Mouse (Mus musculus): ENCODE measurements around the gene Ncor1. TPM values are rescaled to one million over a fixed set of nuclear protein-coding genes. Genes with fewer than 3 reads are reported as not detected.
A peak's percentile ranks its signal among the peaks of the same experiment; 100 is the strongest.

The Ncor1 gene
- 82.2 and 84.6 TPM in 2 replicates for polyA plus RNA-seq (2015; fragmentation: Nextera tagmentation; extraction: Ambion mirVana)

GRCm38 (mm10) chr11:62458276-62458724, at the start of gene Ncor1, which contains the start of gene Pigl:
Ncor1 (minus strand) TSS chr11:62458541.
Pigl (plus strand) TSS chr11:62458460.
- no peaks in the 10 kb centered on the region for H3K4me1 ChIP-seq (replicated peaks; ENCODE audit: control insufficient read depth, insufficient read depth)
- H3K4me2 ChIP-seq (replicated peaks; ENCODE audit: low read depth): peak within 1 kb of the TSS; percentile 92
- WGBS: under 1% methylated on average over 33 of the region's 33 CpGs
- H3K27ac ChIP-seq (replicated peaks): peak within 1 kb of the TSS; percentile 99
- DNase-seq (ENCODE audit: low spot score) (peak; percentile 84), ATAC-seq (ENCODE audit: low FRiP score, low TSS enrichment) (peak; percentile 66)
- H3K9me3 ChIP-seq (ENCODE audit: control insufficient read depth, low read length): no peaks in the 10 kb centered on the region
- TF ChIP-seq EP300 (optimal IDR thresholded peaks at IDR 0.05) (no peak), CTCF (IDR thresholded peaks at IDR 0.05; ENCODE audit: low read depth) (no peak)
- no peaks in the 10 kb centered on the region for H3K36me3 ChIP-seq (ENCODE audit: control insufficient read depth, insufficient read depth, low read length)
- no peaks in the 10 kb centered on the region for H3K27me3 ChIP-seq (ENCODE audit: control insufficient read depth, insufficient read depth, low read length)
- H3K9ac ChIP-seq (ENCODE audit: low read length): peak within 1 kb of the TSS; percentile 98
- H3K4me3 ChIP-seq (ENCODE audit: low read depth, low read length): peak within 1 kb of the TSS; percentile 94

- Histone ChIP-seq H3K4me1 (replicated peaks; ENCODE audit: control insufficient read depth, insufficient read depth) (no peaks in the 10 kb centered on the region), H3K36me3 (ENCODE audit: control insufficient read depth, insufficient read depth, low read length) (no peaks in the 10 kb centered on the region), H3K4me2 (replicated peaks; ENCODE audit: low read depth) (no peak overlapping the region), H3K9ac (ENCODE audit: low read length) (no peak overlapping the region), H3K27ac (replicated peaks) (no peak overlapping the region), H3K9me3 (ENCODE audit: control insufficient read depth, low read length) (no peaks in the 10 kb centered on the region), H3K4me3 (ENCODE audit: low read depth, low read length) (no peak overlapping the region), H3K27me3 (ENCODE audit: control insufficient read depth, insufficient read depth, low read length) (no peaks in the 10 kb centered on the region)
- WGBS: 90% methylated on average over 4 of the region's 4 CpGs
- DNase-seq (ENCODE audit: low spot score) (no peak), ATAC-seq (ENCODE audit: low FRiP score, low TSS enrichment) (no peak)
- TF ChIP-seq EP300 (optimal IDR thresholded peaks at IDR 0.05) (no peak), CTCF (IDR thresholded peaks at IDR 0.05; ENCODE audit: low read depth) (no peak)
Measured at GRCm38 (mm10) chr11:62507683-62508082, 49.3 kb upstream of the Ncor1 start.

GRCm38 (mm10) chr11:62500529-62500928, 42.2 kb upstream of the Ncor1 start:
- Histone ChIP-seq H3K4me3 (ENCODE audit: low read depth, low read length) (no peak overlapping the region), H3K4me2 (replicated peaks; ENCODE audit: low read depth) (no peak overlapping the region), H3K27ac (replicated peaks) (no peak overlapping the region), H3K9me3 (ENCODE audit: control insufficient read depth, low read length) (no peaks in the 10 kb centered on the region), H3K36me3 (ENCODE audit: control insufficient read depth, insufficient read depth, low read length) (no peaks in the 10 kb centered on the region), H3K4me1 (replicated peaks; ENCODE audit: control insufficient read depth, insufficient read depth) (no peaks in the 10 kb centered on the region), H3K27me3 (ENCODE audit: control insufficient read depth, insufficient read depth, low read length) (no peaks in the 10 kb centered on the region), H3K9ac (ENCODE audit: low read length) (no peak overlapping the region)
- TF ChIP-seq CTCF (IDR thresholded peaks at IDR 0.05; ENCODE audit: low read depth) (no peak), EP300 (optimal IDR thresholded peaks at IDR 0.05) (no peak)
- ATAC-seq (ENCODE audit: low FRiP score, low TSS enrichment) (peak; percentile 74), DNase-seq (ENCODE audit: low spot score) (no peak)
- 59% methylated on average over 2 of the region's 2 CpGs for WGBS

- Histone ChIP-seq H3K36me3 (ENCODE audit: control insufficient read depth, insufficient read depth, low read length) (no peaks in the 10 kb centered on the region), H3K27ac (replicated peaks) (no peak overlapping the region), H3K4me3 (ENCODE audit: low read depth, low read length) (no peak overlapping the region), H3K4me1 (replicated peaks; ENCODE audit: control insufficient read depth, insufficient read depth) (peaks cover 3% of the 10 kb centered on the region; the same call in 1 of the 2 replicates), H3K9me3 (ENCODE audit: control insufficient read depth, low read length) (no peaks in the 10 kb centered on the region), H3K9ac (ENCODE audit: low read length) (no peak overlapping the region), H3K4me2 (replicated peaks; ENCODE audit: low read depth) (no peak overlapping the region), H3K27me3 (ENCODE audit: control insufficient read depth, insufficient read depth, low read length) (no peaks in the 10 kb centered on the region)
- ATAC-seq (ENCODE audit: low FRiP score, low TSS enrichment) (no peak), DNase-seq (ENCODE audit: low spot score) (no peak)
- TF ChIP-seq EP300 (optimal IDR thresholded peaks at IDR 0.05): no peak
- no peak for TF ChIP-seq CTCF (IDR thresholded peaks at IDR 0.05; ENCODE audit: low read depth)
- 81% methylated on average over 2 of the region's 2 CpGs for WGBS
Measured at GRCm38 (mm10) chr11:62498802-62499201, 40.5 kb upstream of the Ncor1 start.

- ATAC-seq (ENCODE audit: low FRiP score, low TSS enrichment) (no peak), DNase-seq (ENCODE audit: low spot score) (no peak)
- Histone ChIP-seq H3K4me2 (replicated peaks; ENCODE audit: low read depth) (no peak overlapping the region), H3K4me1 (replicated peaks; ENCODE audit: control insufficient read depth, insufficient read depth) (peaks cover 3% of the 10 kb centered on the region; the same call in 1 of the 2 replicates), H3K36me3 (ENCODE audit: control insufficient read depth, insufficient read depth, low read length) (no peaks in the 10 kb centered on the region), H3K27me3 (ENCODE audit: control insufficient read depth, insufficient read depth, low read length) (no peaks in the 10 kb centered on the region), H3K27ac (replicated peaks) (no peak overlapping the region), H3K9me3 (ENCODE audit: control insufficient read depth, low read length) (no peaks in the 10 kb centered on the region), H3K9ac (ENCODE audit: low read length) (no peak overlapping the region), H3K4me3 (ENCODE audit: low read depth, low read length) (no peak overlapping the region)
- WGBS: 47% methylated on average over 3 of the region's 3 CpGs
- no peak for TF ChIP-seq CTCF (IDR thresholded peaks at IDR 0.05; ENCODE audit: low read depth)
- no peak for TF ChIP-seq EP300 (optimal IDR thresholded peaks at IDR 0.05)
Measured at GRCm38 (mm10) chr11:62497181-62497580, 38.8 kb upstream of the Ncor1 start.

GRCm38 (mm10) chr11:62496151-62496715, 37.9 kb upstream of the Ncor1 start:
- TF ChIP-seq EP300 (optimal IDR thresholded peaks at IDR 0.05) (no peak), CTCF (IDR thresholded peaks at IDR 0.05; ENCODE audit: low read depth) (peak; percentile 77)
- 47% methylated on average over 5 of the region's 5 CpGs for WGBS

More at GRCm38 (mm10) chr11:62496151-62496715, 37.9 kb upstream of the Ncor1 start:
- H3K4me1 ChIP-seq (replicated peaks; ENCODE audit: control insufficient read depth, insufficient read depth): peaks cover 3% of the 10 kb centered on the region; the same call in 1 of the 2 replicates
- H3K27me3 ChIP-seq (ENCODE audit: control insufficient read depth, insufficient read depth, low read length): no peaks in the 10 kb centered on the region
- H3K9ac ChIP-seq (ENCODE audit: low read length): no peak overlapping the region
- no peaks in the 10 kb centered on the region for H3K36me3 ChIP-seq (ENCODE audit: control insufficient read depth, insufficient read depth, low read length)
- no peak overlapping the region for H3K4me3 ChIP-seq (ENCODE audit: low read depth, low read length)
- peak overlapping the region; percentile 94 for H3K27ac ChIP-seq (replicated peaks)
- no peak overlapping the region for H3K4me2 ChIP-seq (replicated peaks; ENCODE audit: low read depth)
- H3K9me3 ChIP-seq (ENCODE audit: control insufficient read depth, low read length): no peaks in the 10 kb centered on the region
- no peak for ATAC-seq (ENCODE audit: low FRiP score, low TSS enrichment)
- DNase-seq (ENCODE audit: low spot score): peak; percentile 56
